Mouse (Mus musculus) right cerebral cortex, postnatal 36 days (tissue): ENCODE data around the gene Sult3a2.
"Not testable (repeated sequence)": the region's sequence is repeated elsewhere in the genome, so short reads cannot be mapped to it uniquely, and the experiment has no call there.

Source experiments
- DNase-seq, 2 experiments: peaks; one replicate each; pipeline ENCODE4 v3.0.0; 2022; ENCODE audit warnings: low spot score in 2 of 2, mixed read lengths in 1 of 2

The Sult3a2 gene

DNA sequence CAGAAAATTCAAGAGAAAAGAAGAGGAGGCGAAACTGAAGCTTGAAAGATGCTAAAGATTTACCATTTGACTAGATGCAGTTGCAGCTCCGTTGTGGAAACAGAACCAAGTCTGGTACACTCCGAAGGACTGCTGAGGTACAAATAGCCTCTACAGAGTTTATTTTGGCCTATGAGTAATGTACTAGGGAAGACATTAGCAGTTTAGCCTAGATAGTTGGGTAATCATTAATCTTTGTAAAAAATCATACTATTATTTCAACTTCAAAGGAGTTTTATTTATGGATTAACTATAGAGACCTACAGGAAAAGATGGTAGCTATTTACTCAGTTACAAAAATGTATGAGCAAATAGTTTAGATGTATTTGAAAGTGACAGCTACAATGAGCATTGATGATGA is at the start of gene Sult3a2:
Gene Sult3a2 (minus strand): TSS at position 101 of the 400 bp plus-strand sequence.
- DNase-seq, result no peak

DNA sequence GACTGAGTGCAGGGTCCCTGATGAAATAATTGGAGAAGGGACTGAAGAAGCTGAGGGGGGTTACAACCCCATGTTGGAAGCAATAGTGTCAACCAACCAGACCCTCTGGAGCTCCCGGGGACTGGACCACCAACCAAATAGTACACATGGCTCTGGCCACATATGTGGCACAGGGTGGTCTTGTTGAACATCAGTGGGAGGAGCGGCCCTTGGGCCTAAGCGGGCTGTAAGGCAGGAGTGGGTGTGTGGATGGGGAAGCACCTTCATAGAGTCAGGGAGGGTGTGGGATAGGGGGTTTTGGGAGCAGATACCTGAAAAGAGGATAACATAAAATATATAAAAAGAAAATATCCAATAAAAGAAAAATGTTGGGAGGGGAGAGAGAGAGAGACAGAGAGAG is 34.4 kb upstream of the Sult3a2 start:
- DNase-seq, result no peak

DNA sequence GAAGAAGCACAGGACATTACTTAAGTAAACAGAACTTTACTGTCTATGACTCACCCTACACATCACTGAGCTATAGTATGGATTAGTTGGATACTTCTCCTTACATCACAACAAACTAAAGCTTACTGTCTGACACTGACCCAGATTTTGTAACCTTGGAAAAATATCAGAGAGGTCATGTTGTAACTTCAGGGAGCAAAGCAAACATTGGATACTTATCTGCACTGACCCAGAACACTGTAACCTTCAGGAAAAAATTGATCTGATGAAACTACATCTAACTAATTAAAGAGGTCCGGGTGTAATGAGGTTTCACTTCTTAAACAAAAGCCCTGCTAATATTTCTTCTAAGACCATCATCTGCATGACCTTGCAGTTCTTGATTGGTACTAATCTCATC is 30.4 kb upstream of the Sult3a2 start:
- DNase-seq, result no peak

DNA sequence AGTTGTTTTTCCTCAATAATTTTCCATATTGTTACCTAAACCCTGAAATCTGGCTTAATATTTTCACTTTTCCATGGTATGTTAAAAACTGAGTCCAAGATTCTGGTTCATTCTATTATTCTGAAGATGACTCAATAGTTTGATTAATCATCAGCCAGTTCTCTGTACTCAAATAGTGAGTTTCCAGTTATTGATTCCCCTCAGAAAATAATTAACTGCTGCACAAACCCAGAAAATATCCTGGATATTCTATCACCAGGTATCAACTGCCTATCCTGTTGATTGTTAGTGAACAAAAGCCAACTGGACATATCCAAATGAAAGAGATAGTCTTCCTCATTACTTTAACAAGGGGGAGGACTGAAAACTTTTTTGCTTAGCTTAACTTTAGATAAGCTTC is 27.8 kb upstream of the Sult3a2 start:
- no peak for DNase-seq

DNA sequence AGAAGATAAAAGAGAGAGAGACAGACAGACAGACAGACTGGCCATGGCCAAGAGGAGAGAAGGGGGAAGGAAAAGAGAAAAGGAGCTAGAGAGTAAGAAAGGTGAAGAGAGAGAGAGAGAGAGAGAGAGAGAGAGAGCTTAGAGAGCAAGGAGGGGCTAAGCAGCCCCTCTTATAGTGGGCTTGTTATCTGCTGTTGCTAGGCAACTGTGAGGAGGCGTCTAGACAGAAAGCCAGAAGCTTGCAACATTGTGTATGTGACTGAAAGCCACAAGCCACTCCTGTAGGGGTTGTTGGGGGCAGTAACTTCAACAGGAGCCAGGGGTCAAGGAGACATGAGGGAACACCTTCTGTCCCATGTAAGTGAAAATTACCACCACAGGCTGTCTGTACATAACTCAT is 25.3 kb upstream of the Sult3a2 start:
- no peak for DNase-seq

DNA sequence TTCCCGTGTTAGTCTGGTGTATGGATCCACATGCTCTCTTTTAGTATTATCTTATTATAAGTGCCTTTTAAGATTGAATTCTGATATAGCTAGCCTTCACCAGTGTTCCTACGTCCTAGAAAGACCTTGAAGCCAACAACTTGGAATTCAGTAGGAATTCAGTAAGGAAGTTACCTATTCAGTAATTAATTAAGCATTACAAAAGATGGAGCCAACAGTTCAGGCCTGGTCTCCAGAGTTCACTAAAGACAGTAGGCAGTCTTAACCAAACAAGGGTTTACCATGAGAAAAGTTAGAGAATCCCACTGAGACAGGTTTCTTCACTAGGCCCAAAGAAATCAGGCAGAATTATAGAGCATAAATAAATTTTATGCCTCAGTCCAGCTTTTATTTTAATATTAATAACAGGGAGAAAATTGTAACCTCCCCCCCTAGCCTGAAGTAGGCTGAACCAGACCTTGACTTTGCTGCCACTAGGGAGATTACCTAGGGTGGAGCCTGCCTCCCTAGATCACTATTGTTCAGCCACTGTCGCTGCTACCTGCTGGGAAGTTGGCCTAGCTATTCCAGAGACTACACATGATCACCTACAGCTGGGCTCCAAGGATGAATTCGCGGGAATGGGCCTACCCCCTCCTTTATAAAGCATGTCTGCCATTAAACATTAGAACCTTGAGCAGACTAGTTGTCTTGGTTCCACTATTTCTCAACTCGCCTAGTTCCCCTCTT is 10.9 kb upstream of the Sult3a2 start:
- not testable (repeated sequence) for DNase-seq

DNA sequence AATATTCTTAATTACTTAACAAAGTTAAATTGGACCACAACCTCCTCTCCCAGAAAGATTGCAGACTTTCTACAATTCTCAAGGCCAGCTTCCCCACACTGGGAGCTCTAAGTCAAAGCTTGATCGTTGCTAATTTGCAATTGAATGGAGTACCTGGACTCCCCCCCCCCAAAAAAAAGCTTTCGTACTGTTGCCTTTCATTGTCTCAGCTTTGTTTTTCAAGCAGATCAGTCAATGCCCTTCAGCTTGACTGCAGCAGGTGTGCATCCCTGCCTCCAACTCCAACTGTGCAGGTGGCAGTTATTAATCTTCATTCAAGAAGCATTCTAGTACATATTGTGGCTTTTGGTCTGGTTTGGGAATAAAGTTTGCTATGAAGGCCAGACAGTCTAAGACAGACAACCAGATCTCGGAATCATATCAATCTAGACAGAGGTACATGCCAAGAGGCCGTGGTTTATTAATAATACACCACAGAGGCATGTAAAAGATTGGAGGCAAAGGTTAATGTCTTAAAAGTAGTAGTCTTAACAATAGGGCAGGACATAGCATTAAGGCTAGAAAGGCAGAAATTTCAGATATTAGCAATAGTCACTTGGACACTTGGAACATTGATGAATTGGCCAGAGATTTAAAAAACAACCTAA is 9.9 kb upstream of the Sult3a2 start:
- not testable (repeated sequence) for DNase-seq

DNA sequence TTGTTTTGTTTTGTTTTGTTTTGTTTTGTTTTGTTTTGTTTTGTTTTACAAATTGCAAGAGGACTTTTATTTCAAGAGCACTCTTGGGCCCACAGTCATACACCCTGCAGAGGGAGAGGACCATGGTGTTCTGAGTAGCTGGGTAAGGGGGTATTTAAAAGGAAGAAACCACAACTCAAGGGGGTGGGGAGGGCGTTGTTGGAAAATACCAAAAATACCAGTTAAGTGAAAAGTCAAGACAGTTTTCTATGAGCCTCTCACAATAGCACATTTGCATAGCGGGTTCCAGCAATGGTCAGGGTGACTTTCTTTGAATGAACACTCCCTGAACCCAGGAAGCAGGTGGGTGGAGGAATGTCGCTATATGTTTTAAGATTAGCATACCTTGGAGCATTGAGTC is 5.7 kb upstream of the Sult3a2 start:
- DNase-seq, result not testable (repeated sequence)

DNA sequence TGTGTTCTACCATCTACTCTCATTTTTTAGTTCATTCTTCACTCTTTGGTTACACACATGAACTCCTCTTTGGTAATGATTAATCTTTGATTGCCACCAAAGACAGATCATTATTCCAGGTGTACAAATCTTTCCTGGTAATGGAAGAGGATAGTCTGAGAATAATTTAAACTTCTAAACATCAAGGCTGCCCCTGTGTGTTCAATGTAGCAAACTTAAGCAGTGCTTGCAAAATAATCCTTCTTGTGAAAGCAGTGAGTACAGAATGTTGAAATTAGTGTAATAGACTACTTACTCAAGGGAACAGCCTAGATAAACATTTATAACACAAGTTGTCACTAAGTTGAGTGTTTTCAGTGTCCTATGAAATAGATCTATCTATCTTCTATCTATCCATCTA is 1.0 kb upstream of the Sult3a2 start:
- DNase-seq, result no peak

DNA sequence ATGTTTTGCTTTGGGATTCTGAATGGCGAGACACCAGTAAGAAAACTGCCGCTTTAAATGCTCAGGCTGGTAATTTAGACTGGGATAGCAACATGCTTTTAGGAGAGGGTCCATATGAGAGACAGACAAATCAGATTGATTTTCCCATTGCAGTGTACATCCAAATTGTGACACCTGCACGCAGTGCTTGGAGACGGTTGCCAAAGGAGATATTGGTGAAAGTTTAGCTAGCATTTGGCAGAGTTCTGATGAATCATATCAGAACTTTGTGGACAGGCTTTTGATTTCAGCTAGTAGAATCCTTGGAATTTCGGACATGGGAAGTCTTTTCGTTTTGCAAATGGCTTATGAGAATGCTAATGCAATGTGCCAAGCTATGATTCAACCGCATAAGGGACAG is 51.3 kb downstream of the Sult3a2 start:
- DNase-seq, result not testable (repeated sequence)

DNA sequence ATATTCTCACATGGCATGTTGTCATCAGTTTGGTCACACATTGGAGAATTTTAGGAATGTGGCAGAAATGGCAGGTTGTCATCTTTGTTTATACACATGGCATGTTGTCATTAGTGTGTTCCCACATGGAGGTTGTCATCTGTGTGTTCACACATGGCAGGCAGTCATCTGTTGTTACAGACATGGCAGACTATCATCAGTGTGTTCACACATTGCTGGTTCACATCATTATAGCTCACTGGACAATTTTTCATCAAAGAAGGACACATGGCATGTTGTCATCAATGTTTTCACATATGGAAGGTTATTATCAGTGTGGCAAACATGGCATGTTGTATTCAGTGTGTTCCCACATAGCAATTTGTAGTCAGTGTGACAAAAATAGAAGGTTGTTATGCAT is 53.3 kb downstream of the Sult3a2 start:
- DNase-seq, result no peak

DNA sequence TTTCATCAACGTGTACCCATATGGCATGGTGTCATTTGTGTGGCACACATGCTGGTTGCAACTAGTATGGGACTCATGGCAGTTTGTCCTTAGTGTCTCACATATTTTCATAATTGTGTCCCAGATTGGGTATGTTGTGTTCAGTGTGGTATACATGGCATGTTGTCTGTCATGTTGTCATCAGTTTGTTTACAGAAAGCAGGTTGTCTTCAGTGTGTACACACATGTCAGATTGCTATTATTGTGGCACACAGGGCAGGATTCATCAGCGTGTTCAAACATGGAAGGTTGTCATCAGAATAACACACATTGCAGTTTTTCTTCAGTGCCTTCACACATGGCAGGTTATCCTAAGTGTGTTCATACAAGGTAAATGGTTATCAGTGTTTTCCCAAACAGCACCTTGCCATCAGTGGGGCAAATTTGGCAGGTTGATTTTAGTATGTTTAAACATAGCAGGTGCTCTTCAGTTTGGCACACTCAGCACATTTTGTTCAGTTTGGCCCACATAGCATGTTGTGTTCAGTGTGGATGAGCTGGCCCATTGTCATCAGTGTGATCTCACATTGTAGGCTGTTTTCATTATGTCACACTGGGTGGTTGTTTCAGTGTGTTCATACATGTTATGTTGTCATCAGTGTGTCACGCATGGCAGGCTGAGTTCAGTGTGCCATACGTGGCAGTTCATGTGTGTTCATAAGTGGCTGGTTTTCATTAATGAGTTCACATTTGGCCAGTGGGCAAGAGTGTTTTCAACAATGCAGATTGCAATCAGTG is 53.9 kb downstream of the Sult3a2 start:
- DNase-seq, result no peak

DNA sequence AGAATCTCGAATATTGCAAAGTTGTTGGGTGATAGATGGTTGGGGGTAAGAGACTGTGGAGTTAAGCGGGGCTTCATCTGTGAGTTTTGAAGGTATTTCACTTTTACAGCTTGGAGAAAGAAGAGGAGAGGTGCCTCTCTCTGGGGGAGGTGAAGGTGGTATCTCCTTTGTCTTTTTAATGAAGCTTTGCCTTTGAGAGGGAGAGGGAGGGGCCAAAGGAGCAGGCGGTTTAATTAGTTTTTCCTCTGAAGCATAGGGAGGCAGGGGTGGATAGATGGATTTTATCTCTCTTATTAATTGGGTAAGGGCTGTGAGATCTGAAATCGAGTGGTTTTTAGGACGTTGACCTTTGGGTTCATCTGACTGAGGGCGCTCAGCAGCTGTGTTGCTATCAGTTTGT is 62.7 kb downstream of the Sult3a2 start:
- DNase-seq, result no peak

DNA sequence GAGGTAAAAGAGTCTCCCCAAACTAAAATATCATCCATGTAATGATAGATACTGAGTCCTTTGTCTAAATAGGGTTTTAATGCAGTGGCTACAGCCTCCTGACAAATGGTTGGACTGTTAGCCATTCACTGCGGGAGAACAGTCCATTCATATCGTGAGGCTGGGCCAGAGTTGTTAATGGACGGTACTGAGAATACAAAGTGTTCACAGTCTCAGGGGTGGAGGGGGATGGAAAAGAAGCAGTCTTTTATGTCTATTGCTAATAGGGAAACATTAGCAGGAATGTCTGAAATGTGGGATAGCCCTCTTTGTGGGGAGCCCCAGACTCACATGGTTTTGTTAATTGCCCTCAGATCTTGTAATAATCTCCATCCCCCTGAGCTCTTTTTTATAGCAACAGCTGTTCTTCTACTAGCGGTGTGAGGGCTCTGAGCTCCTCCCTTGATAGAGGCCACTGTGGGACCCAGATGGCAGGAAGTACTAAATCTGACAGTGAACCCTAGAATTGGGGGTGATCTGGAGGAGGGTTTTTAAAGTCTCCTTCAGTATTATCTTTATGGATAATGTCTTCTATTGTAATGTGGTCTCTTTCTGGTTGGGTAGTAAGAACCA is 64.6 kb downstream of the Sult3a2 start:
- no peak for DNase-seq
